Mouse (Mus musculus) cortical plate, adult 2 months (tissue): ENCODE results near the gene Dusp16.

ENCODE experiments used
- CTCF ChIP-seq: fragments of 200-500 bp; IDR thresholded peaks from 2 replicates; pipeline ENCODE4 v1.5.1; 2011; ENCODE audit warnings: mild to moderate bottlenecking, control low read depth, low read length; ENCODE audit not compliant: insufficient read depth; ENCODE audit errors: extremely low read depth
- POLR2A ChIP-seq: fragments of 200-500 bp; IDR thresholded peaks from 2 replicates; pipeline ENCODE4 v1.6.1; 2011; ENCODE audit warnings: mild to moderate bottlenecking, low read length, control low read depth; ENCODE audit not compliant: insufficient read depth; ENCODE audit errors: extremely low read depth

DNA sequence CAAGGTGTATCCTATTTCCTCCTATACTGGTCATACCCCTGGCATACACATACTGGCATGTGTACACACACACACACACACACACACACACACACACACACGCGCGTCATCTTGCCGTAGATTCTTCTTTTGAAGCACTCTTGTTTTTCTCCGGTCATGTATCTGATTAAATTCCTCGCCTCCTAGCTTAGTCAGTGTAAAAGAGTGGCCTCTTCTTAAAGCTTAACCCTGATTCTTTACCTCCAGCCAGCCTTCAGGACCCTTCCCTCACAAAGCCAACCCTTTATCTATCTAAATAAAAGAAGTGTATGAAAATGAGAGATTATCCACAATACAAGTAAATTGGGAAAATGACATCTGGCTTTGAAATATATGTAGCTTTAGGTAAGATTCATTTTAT, 3.3 kb downstream of the Dusp16 start:
- no peak for TF ChIP-seq CTCF
- TF ChIP-seq POLR2A, result no peak
